8 mouse cellular contexts compared by ENCODE assay signal in the genomic region with DNA sequence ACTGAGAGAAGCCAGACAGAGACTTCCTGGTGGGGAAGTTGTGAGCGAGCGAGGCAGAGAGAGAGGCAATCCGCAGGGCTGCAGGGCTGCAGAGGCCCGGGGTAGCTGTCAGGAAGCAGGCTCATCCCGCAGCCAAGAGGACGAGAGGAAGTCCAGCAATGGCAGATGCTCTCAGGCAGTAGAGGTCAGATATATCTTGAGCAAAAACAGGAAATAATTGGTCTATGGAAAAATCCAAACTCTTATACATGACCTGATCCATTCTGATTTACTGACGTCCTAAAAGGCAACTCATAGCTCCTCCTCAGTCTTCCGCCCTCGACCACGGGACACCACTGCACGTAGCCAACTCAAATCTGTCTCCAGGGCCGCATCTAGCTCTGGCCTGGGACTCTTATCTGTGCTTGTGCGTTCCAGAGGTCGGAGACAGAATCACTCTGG. TPM values are rescaled to one million over a fixed set of nuclear protein-coding genes. Genes with fewer than 3 reads are reported as not detected.
DNase-seq lines count a peak whose midpoint lies in the region; ATAC-seq and TF ChIP-seq lines count a peak whose summit lies in the region.

No protein-coding gene starts in this region.

- ATAC-seq in intestine, embryonic 14.5 days (replicated peaks; ENCODE audit: low FRiP score, low TSS enrichment, low read depth): no peak
- no peak for ATAC-seq in intestine, postnatal 0 days
- 0 out of 2 replicates have a peak, but pooled peaks have one; percentile 16 for ATAC-seq in heart, embryonic 11.5 days (replicated peaks; ENCODE audit: insufficient number of reproducible peaks, low FRiP score, low TSS enrichment)
- 0 out of 2 replicates have a peak, but pooled peaks have one; percentile 33 for ATAC-seq in monocyte, adult 5-6 weeks (replicated peaks; ENCODE audit: insufficient number of reproducible peaks, low FRiP score, low TSS enrichment, poor library complexity, severe bottlenecking)
- ATAC-seq in frontal cortex, adult (ENCODE audit: low TSS enrichment): no peak

- no peak overlapping the region for H3K4me3 ChIP-seq in intestine, embryonic 14.5 days (ENCODE audit: low read depth, low read length)
- H3K4me3 ChIP-seq in intestine, postnatal 0 days (ENCODE audit: low read depth, low read length): no peak overlapping the region
- H3K4me3 ChIP-seq in heart, embryonic 11.5 days (ENCODE audit: low read depth, low read length): peak overlapping the region; percentile 12

- H3K9ac ChIP-seq in intestine, embryonic 14.5 days (ENCODE audit: low read length): no peak overlapping the region
- no peak overlapping the region for H3K9ac ChIP-seq in intestine, postnatal 0 days (ENCODE audit: low read depth, low read length)
- H3K9ac ChIP-seq in heart, embryonic 11.5 days (ENCODE audit: low read depth, low read length): peak overlapping the region; percentile 65

- no peaks in the 10 kb centered on the region for H3K27me3 ChIP-seq in intestine, embryonic 14.5 days (replicated peaks; ENCODE audit: control insufficient read depth, insufficient read depth, low read length)
- H3K27me3 ChIP-seq in intestine, postnatal 0 days (replicated peaks; ENCODE audit: control insufficient read depth, insufficient read depth, low read length): no peaks in the 10 kb centered on the region
- H3K27me3 ChIP-seq in heart, embryonic 11.5 days (ENCODE audit: control insufficient read depth, insufficient read depth, low read length): no peaks in the 10 kb centered on the region

- no peak for TF ChIP-seq CTCF in intestine, postnatal 0 days (IDR thresholded peaks at IDR 0.05; ENCODE audit: low read depth)

- H3K27ac ChIP-seq in intestine, embryonic 14.5 days (ENCODE audit: low read depth): peak overlapping the region; percentile 67
- H3K27ac ChIP-seq in intestine, postnatal 0 days (ENCODE audit: low read depth, low read length): no peak overlapping the region
- peak overlapping the region; percentile 75 for H3K27ac ChIP-seq in heart, embryonic 11.5 days (ENCODE audit: low read depth, low read length)

- H3K4me1 ChIP-seq in intestine, embryonic 14.5 days (replicated peaks; ENCODE audit: control insufficient read depth, insufficient read depth, low read length): peaks cover 16% of the 10 kb centered on the region
- no peaks in the 10 kb centered on the region for H3K4me1 ChIP-seq in intestine, postnatal 0 days (replicated peaks; ENCODE audit: control insufficient read depth, insufficient read depth, low read length)
- H3K4me1 ChIP-seq in heart, embryonic 11.5 days (ENCODE audit: control insufficient read depth, insufficient read depth, low read length): peaks cover 28% of the 10 kb centered on the region

- H3K9me3 ChIP-seq in intestine, embryonic 14.5 days (ENCODE audit: control insufficient read depth, low read length): no peaks in the 10 kb centered on the region
- H3K9me3 ChIP-seq in intestine, postnatal 0 days (ENCODE audit: control insufficient read depth): no peaks in the 10 kb centered on the region
- no peaks in the 10 kb centered on the region for H3K9me3 ChIP-seq in heart, embryonic 11.5 days (replicated peaks; ENCODE audit: control insufficient read depth, low read length)

- WGBS in intestine, embryonic 14.5 days: 29% methylated on average over 14 of the region's 14 CpGs
- WGBS in intestine, postnatal 0 days: 50% methylated on average over 14 of the region's 14 CpGs
- WGBS in heart, embryonic 11.5 days (ENCODE audit: insufficient replicate concordance): 14% methylated on average over 14 of the region's 14 CpGs

- no peak for DNase-seq in intestine, embryonic 14.5 days (ENCODE audit: low spot score)
- DNase-seq in kidney, postnatal 25 days: peak; percentile 57 to 78
- no peak for DNase-seq in right cerebral cortex, postnatal 25 days
- DNase-seq in left cerebral cortex, adult 9 months (ENCODE audit: low spot score in 2 of 2): no peak

- no peak overlapping the region; the same call in 1 of the 2 replicates for H3K4me2 ChIP-seq in intestine, embryonic 14.5 days (ENCODE audit: low read length)
- H3K4me2 ChIP-seq in intestine, postnatal 0 days (replicated peaks; ENCODE audit: low read depth): no peak overlapping the region
- H3K4me2 ChIP-seq in heart, embryonic 11.5 days: peak overlapping the region; percentile 51

- H3K36me3 ChIP-seq in intestine, embryonic 14.5 days (ENCODE audit: control insufficient read depth, insufficient read depth, low read length): peaks cover 21% of the 10 kb centered on the region
- no peaks in the 10 kb centered on the region; the same call in 1 of the 2 replicates for H3K36me3 ChIP-seq in intestine, postnatal 0 days (ENCODE audit: control insufficient read depth, insufficient read depth)
- 0 out of 2 replicates have a peak, but pooled peaks cover 5% of the 10 kb centered on the region for H3K36me3 ChIP-seq in heart, embryonic 11.5 days (ENCODE audit: control insufficient read depth, insufficient read depth, low read length)

RNA-seq across cellular contexts. Expression of gene Stx2, which starts 5.8 kb away (rescaled TPM):
- polyA plus RNA-seq in intestine, embryonic 14.5 days (2014; fragmentation: Nextera tagmentation; extraction: Ambion mirVana): 25.9 and 28.3 TPM in 2 replicates
- 8.7 and 12.3 TPM in 2 replicates for polyA plus RNA-seq in intestine, postnatal 0 days (2015; fragmentation: Nextera tagmentation; extraction: Ambion mirVana)
- polyA plus RNA-seq in heart, embryonic 11.5 days (2014; fragmentation: Nextera tagmentation; extraction: Ambion mirVana): 23.1 and 24.2 TPM in 2 replicates
- 19.9 to 45.5 TPM (median 22.5 TPM) in 3 replicates for total RNA-seq in monocyte, adult 5-6 weeks (2017)

RNA-seq across cellular contexts. Expression of gene Ran, which starts 17.3 kb away (rescaled TPM):
- 598 and 658 TPM in 2 replicates for polyA plus RNA-seq in intestine, embryonic 14.5 days (2014; fragmentation: Nextera tagmentation; extraction: Ambion mirVana)
- polyA plus RNA-seq in intestine, postnatal 0 days (2015; fragmentation: Nextera tagmentation; extraction: Ambion mirVana): 191 and 196 TPM in 2 replicates
- polyA plus RNA-seq in heart, embryonic 11.5 days (2014; fragmentation: Nextera tagmentation; extraction: Ambion mirVana): 499 and 500 TPM in 2 replicates
- 96.8 to 160 TPM (median 133 TPM) in 3 replicates for total RNA-seq in monocyte, adult 5-6 weeks (2017)

RNA-seq across cellular contexts. Expression of gene Rimbp2, which starts 49.3 kb away (rescaled TPM):
- polyA plus RNA-seq in intestine, embryonic 14.5 days (2014; fragmentation: Nextera tagmentation; extraction: Ambion mirVana): 0.51 and 0.72 TPM in 2 replicates
- polyA plus RNA-seq in intestine, postnatal 0 days (2015; fragmentation: Nextera tagmentation; extraction: Ambion mirVana): 0.13 and 0.34 TPM in 2 replicates
- polyA plus RNA-seq in heart, embryonic 11.5 days (2014; fragmentation: Nextera tagmentation; extraction: Ambion mirVana): 0.03 and 0.39 TPM in 2 replicates
- not detected in 3 replicates for total RNA-seq in monocyte, adult 5-6 weeks (2017)

Comparison
In these comparisons a context has a peak if more than half of its experiments do, and no peak if none do; other contexts are left out.
1. ATAC-seq: peak in heart, embryonic 11.5 days (single experiment) and monocyte, adult 5-6 weeks (single experiment); none in intestine, embryonic 14.5 days (single experiment), intestine, postnatal 0 days (single experiment) and frontal cortex, adult (single experiment).
2. DNase-seq: peak in kidney, postnatal 25 days (2 of 2); none in intestine, embryonic 14.5 days (single experiment), right cerebral cortex, postnatal 25 days (single experiment) and left cerebral cortex, adult 9 months (0 of 2).